Mouse (Mus musculus): ENCODE measurements around the gene Mob4. TPM values are rescaled to one million over a fixed set of nuclear protein-coding genes. Genes with fewer than 3 reads are reported as not detected.
"Not testable (repeated sequence)": the region's sequence is repeated elsewhere in the genome, so short reads cannot be mapped to it uniquely, and the experiment has no call there.

The Mob4 gene
- polyA plus RNA-seq, 1 experiment from 2014 or later, result 32.8 TPM

GRCm38 (mm10) chr1:55109066-55109766 is 21.8 kb upstream of the Mob4 start:
- WGBS (ENCODE audit: missing documents), result 100% methylated on average over 4 of the region's 4 CpGs
- H3K4me3 ChIP-seq (ENCODE audit: inconsistent target), result no peak overlapping the region
- H3K36me3 ChIP-seq (ENCODE audit: inconsistent target), result no peaks in the 10 kb centered on the region
- no peaks in the 10 kb centered on the region for H3K79me2 ChIP-seq (ENCODE audit: inconsistent target)
- no peak overlapping the region for H3K27ac ChIP-seq

GRCm38 (mm10) chr1:55123046-55123445 is 8.0 kb upstream of the Mob4 start:
- no peaks in the 10 kb centered on the region for H3K79me2 ChIP-seq (ENCODE audit: inconsistent target)
- WGBS (ENCODE audit: missing documents), result 82% methylated on average over 5 of the region's 5 CpGs
- H3K27ac ChIP-seq, result no peak overlapping the region
- no peak overlapping the region for H3K4me3 ChIP-seq (ENCODE audit: inconsistent target)
- H3K36me3 ChIP-seq (ENCODE audit: inconsistent target), result no peaks in the 10 kb centered on the region

GRCm38 (mm10) chr1:55123561-55123960 is 7.5 kb upstream of the Mob4 start:
- no peak overlapping the region for H3K27ac ChIP-seq
- H3K79me2 ChIP-seq (ENCODE audit: inconsistent target), result no peaks in the 10 kb centered on the region
- no peaks in the 10 kb centered on the region for H3K36me3 ChIP-seq (ENCODE audit: inconsistent target)
- WGBS (ENCODE audit: missing documents), result 91% methylated on average over 2 of the region's 2 CpGs
- H3K4me3 ChIP-seq (ENCODE audit: inconsistent target), result no peak overlapping the region

- H3K27ac ChIP-seq; H3K36me3 ChIP-seq (ENCODE audit: inconsistent target); H3K79me2 ChIP-seq (ENCODE audit: inconsistent target); H3K4me3 ChIP-seq (ENCODE audit: inconsistent target): not testable (repeated sequence)
- 86% methylated on average over 2 of the region's 2 CpGs for WGBS (ENCODE audit: missing documents)
Observed at GRCm38 (mm10) chr1:55124136-55124535, 6.9 kb upstream of the Mob4 start.

GRCm38 (mm10) chr1:55129716-55130115 is 1.3 kb upstream of the Mob4 start:
- Histone ChIP-seq H3K27ac (no peak overlapping the region), H3K4me3 (ENCODE audit: inconsistent target) (no peak overlapping the region), H3K36me3 (ENCODE audit: inconsistent target) (no peaks in the 10 kb centered on the region), H3K79me2 (ENCODE audit: inconsistent target) (peaks cover 32% of the 10 kb centered on the region)
- 76% methylated on average over 5 of the region's 5 CpGs for WGBS (ENCODE audit: missing documents)

- H3K4me3 ChIP-seq (ENCODE audit: inconsistent target), result peak overlapping the region; percentile 73
- H3K27ac ChIP-seq, result peak overlapping the region; percentile 50
- 68% methylated on average over 9 of the region's 10 CpGs for whole genome bisulfite sequencing (ENCODE audit: missing documents)
- peaks cover 37% of the 10 kb centered on the region for H3K79me2 ChIP-seq (ENCODE audit: inconsistent target)
- no peaks in the 10 kb centered on the region for H3K36me3 ChIP-seq (ENCODE audit: inconsistent target)
Observed at GRCm38 (mm10) chr1:55130190-55130916, 678 bp upstream of the Mob4 start.

GRCm38 (mm10) chr1:55131424-55132014 is 488 bp downstream of the Mob4 start:
- under 1% methylated on average over 43 of the region's 47 CpGs for WGBS (ENCODE audit: missing documents)
- 0 out of 2 replicates have a peak, but pooled peaks cover 1% of the 10 kb centered on the region for H3K36me3 ChIP-seq (ENCODE audit: inconsistent target)
- H3K27ac ChIP-seq, result no peak overlapping the region
- H3K4me3 ChIP-seq (ENCODE audit: inconsistent target), result peak overlapping the region; percentile 73
- H3K79me2 ChIP-seq (ENCODE audit: inconsistent target), result peaks cover 49% of the 10 kb centered on the region

- Histone ChIP-seq H3K4me3 (ENCODE audit: inconsistent target) (peak overlapping the region; percentile 73), H3K27ac (no peak overlapping the region), H3K36me3 (ENCODE audit: inconsistent target) (peaks cover 6% of the 10 kb centered on the region; the same call in 1 of the 2 replicates), H3K79me2 (ENCODE audit: inconsistent target) (peaks cover 57% of the 10 kb centered on the region)
- WGBS (ENCODE audit: missing documents), result 61% methylated on average over 4 of the region's 4 CpGs
Observed at GRCm38 (mm10) chr1:55132308-55132707, 1.3 kb downstream of the Mob4 start.

- Histone ChIP-seq H3K36me3 (ENCODE audit: inconsistent target) (peaks cover 14% of the 10 kb centered on the region; the same call in 1 of the 2 replicates), H3K79me2 (ENCODE audit: inconsistent target) (peaks cover 66% of the 10 kb centered on the region), H3K4me3 (ENCODE audit: inconsistent target) (no peak overlapping the region), H3K27ac (no peak overlapping the region)
- 85% methylated on average over 2 of the region's 2 CpGs for WGBS (ENCODE audit: missing documents)
Observed at GRCm38 (mm10) chr1:55133173-55133572, 2.1 kb downstream of the Mob4 start.

GRCm38 (mm10) chr1:55134301-55134700 is 3.3 kb downstream of the Mob4 start:
- Histone ChIP-seq H3K27ac (no peak overlapping the region), H3K36me3 (ENCODE audit: inconsistent target) (peaks cover 15% of the 10 kb centered on the region; the same call in 1 of the 2 replicates), H3K4me3 (ENCODE audit: inconsistent target) (no peak overlapping the region), H3K79me2 (ENCODE audit: inconsistent target) (peaks cover 77% of the 10 kb centered on the region)
- WGBS (ENCODE audit: missing documents), result 74% methylated on average over 2 of the region's 3 CpGs

- Histone ChIP-seq H3K27ac (no peak overlapping the region), H3K4me3 (ENCODE audit: inconsistent target) (no peak overlapping the region), H3K79me2 (ENCODE audit: inconsistent target) (peaks cover 92% of the 10 kb centered on the region), H3K36me3 (ENCODE audit: inconsistent target) (peaks cover 15% of the 10 kb centered on the region; the same call in 1 of the 2 replicates)
- WGBS (ENCODE audit: missing documents), result 90% methylated on average over 1 of the region's 1 CpGs
Observed at GRCm38 (mm10) chr1:55135846-55136245, 4.8 kb downstream of the Mob4 start.

- H3K4me3 ChIP-seq (ENCODE audit: inconsistent target), result no peak overlapping the region
- no peak overlapping the region for H3K27ac ChIP-seq
- WGBS (ENCODE audit: missing documents), result 98% methylated on average over 4 of the region's 4 CpGs
- peaks cover 82% of the 10 kb centered on the region for H3K79me2 ChIP-seq (ENCODE audit: inconsistent target)
- peaks cover 32% of the 10 kb centered on the region for H3K36me3 ChIP-seq (ENCODE audit: inconsistent target)
Observed at GRCm38 (mm10) chr1:55144338-55144737, 13.3 kb downstream of the Mob4 start.

- peaks cover 44% of the 10 kb centered on the region for H3K36me3 ChIP-seq (ENCODE audit: inconsistent target)
- H3K4me3 ChIP-seq (ENCODE audit: inconsistent target), result no peak overlapping the region
- no peak overlapping the region for H3K27ac ChIP-seq
- peaks cover 70% of the 10 kb centered on the region for H3K79me2 ChIP-seq (ENCODE audit: inconsistent target)
- 98% methylated on average over 7 of the region's 7 CpGs for WGBS (ENCODE audit: missing documents)
Observed at GRCm38 (mm10) chr1:55145556-55145955, 14.5 kb downstream of the Mob4 start.

GRCm38 (mm10) chr1:55157329-55157728 is 26.3 kb downstream of the Mob4 start:
- Histone ChIP-seq H3K27ac (no peak overlapping the region), H3K4me3 (ENCODE audit: inconsistent target) (no peak overlapping the region), H3K79me2 (ENCODE audit: inconsistent target) (no peaks in the 10 kb centered on the region), H3K36me3 (ENCODE audit: inconsistent target) (peaks cover 29% of the 10 kb centered on the region)
- whole genome bisulfite sequencing (ENCODE audit: missing documents), result 97% methylated on average over 4 of the region's 4 CpGs

GRCm38 (mm10) chr1:55158211-55158610 is 27.2 kb downstream of the Mob4 start:
- H3K4me3 ChIP-seq (ENCODE audit: inconsistent target), result no peak overlapping the region
- H3K36me3 ChIP-seq (ENCODE audit: inconsistent target), result peaks cover 20% of the 10 kb centered on the region
- no peaks in the 10 kb centered on the region for H3K79me2 ChIP-seq (ENCODE audit: inconsistent target)
- H3K27ac ChIP-seq, result no peak overlapping the region
- WGBS (ENCODE audit: missing documents), result 96% methylated on average over 3 of the region's 3 CpGs

Measured in macrophage (primary cell).